Mouse (Mus musculus): ENCODE results near the gene Chit1. TPM values are rescaled to one million over a fixed set of nuclear protein-coding genes. Genes with fewer than 3 reads are reported as not detected.

The Chit1 gene
- total RNA-seq, 1 experiment from 2014 or later: 0.55 TPM

DNA sequence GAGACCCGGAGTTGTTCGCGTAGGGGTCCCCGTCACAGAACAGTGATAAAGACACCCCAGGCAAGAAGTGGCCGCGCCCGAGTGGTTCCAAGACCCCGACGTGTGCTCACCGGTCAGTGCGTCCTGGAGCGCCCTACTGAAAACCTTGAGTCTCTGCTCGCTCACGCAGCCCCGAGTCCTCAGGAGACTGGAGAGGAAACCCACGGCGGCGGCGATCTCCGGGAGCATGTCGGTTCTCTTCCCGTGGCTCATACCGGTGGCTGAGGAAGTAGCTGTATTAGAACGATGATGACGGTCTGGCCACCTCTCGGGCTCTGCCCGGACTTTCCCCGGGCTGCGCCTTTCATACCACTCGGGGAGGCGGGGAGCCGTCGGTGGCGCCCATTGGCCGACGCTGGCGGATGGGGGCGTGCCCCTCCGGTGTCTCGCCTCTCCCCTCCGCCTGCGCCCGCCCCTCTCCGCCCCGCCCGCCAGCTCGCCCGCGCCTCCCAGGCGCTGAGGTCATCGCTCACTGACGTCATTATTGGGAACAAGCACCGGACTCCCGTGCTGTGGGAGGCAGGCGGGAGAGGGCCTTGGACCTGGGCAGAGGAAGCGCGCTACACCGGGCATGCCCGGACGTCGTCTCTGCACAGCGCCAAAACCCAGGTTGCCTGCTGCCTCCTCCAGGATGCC lies 32.1 kb upstream of the Chit1 start, which contains the start of gene Btg2:
TSS of gene Btg2 (minus strand) at position 319 of the 675 bp plus-strand sequence.
- ATAC-seq (replicated peaks; ENCODE audit: low read depth, poor library complexity, severe bottlenecking): peak; percentile 67

DNA sequence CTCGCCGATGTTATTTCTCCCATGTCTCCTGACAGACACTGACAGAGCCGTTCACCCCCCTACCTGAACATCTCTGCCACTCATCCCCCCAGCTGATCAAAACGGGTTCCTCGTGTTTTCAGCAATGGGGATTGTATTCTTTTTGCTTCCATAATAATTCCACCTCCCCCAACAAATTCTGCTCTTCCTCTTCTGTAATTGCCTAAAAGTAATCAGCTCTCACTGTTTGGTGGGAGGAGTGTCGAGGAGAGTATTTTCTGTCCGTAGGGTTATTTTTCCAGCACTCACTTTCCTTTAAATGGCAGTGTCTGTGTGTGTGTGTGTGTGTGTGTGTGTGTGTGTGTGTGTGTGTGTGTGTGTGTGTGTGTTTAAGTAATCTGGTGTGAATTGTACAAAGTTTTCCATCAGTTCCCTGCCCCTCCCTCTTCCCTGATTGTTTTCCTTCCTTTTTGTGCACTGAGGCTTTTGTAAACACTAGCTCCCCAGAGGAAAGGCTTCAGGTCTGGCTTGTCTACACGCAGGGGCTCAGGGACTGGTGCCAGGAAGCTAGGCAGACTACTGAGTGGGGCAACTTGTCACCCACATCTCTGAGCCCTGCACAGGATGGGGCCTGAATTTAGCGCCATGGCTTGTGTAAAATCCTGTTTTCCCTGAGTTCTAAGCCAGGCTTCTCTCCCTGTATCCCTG lies 31.4 kb upstream of the Chit1 start:
- ATAC-seq (replicated peaks; ENCODE audit: low read depth, poor library complexity, severe bottlenecking): no peak

GRCm38 (mm10) chr1:134080406-134080805 lies 30.6 kb upstream of the Chit1 start:
- no peak for ATAC-seq (replicated peaks; ENCODE audit: low read depth, poor library complexity, severe bottlenecking)

DNA sequence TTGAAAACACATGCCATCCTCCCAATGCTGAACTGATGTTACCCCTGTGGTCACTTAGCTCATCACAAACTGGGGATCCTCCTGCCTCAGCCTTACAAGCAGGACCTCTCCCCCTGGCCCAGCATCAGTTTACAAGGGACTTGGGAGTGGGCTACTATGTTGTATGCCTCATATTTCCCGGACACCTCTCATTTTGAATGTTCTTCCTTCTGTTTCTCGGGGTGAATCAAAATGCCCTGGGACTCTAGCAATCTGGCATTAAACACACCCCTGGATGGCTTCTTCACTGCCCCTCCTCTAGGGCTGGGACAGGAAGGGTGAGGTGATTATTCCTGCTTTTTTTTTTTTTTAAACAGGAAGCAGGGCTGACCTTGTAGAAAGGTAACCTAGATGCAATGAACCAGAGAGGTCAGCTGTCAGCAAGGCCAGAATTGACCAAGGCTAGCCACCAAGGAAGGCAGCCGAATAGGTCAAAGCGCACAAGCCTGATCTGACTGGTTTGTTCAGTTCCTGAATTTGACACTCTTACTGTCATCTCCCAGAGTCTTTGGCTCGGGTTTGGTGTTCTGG lies 30.1 kb upstream of the Chit1 start:
- ATAC-seq (replicated peaks; ENCODE audit: low read depth, poor library complexity, severe bottlenecking): no peak

DNA sequence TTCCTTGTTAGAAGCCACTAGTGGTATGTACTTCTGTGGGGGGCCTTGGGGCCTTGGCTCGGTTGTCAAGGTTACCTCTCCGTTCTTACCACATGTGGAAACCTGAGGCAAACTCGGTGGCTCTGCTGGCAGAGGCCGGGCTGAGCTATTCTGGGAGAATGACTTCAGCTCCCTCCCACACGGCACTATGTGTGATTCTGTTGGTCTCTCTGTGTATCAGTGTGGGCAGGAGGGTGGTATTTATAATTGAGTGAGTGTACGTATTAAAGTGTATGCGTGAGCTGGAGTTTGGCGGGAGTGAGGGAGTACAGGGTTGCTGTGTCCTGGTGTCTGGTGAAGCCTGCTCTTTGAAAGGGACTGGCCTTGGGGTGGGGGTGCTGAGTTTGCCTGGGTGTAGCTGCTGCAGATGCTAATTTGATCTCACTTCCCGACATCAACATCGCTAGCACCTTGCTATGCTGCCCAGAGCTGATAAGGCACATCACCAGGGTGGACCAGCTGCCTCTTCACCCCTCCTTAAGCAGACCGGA lies 28.0 kb upstream of the Chit1 start:
- peak; percentile 19 for ATAC-seq (replicated peaks; ENCODE audit: low read depth, poor library complexity, severe bottlenecking)

DNA sequence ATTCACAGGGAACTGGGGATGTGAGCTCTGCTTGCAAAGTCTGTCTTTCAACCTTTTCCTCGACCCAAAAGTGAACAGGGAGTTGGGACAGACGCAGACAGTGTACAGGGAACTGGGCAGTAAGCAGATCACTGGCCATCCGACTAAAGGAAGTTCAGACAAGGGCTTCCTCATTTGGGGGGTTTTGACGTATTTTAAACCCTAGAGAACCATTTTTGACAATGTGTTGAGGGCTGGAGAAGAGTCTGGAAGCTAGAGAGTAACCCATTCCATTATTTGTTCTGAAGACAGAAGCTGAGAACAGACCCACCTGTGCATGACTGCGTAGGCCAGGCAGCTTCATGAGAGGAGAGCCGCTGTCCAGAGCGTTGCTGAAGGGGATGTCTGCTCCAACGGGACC lies 27.4 kb upstream of the Chit1 start:
- no peak for ATAC-seq (replicated peaks; ENCODE audit: low read depth, poor library complexity, severe bottlenecking)

DNA sequence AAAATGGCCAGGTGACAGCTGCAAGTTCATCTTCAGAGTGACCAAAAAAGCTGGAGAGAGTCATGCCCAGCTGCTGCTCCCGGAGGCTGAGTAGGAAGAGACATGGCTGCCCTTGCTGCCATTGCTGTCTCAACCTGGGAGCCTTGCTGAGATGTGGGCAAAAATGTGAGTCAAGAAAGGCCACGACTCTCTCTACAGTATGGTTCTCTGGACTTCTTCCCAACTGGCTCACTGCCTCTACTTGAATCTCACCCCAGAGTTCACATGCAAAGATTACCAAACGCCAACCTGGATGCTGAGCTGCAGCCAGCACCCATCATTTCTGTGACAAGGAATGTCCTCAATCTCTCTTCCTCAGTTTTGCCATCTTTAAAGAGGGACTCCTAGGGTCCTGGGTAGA lies 26.9 kb upstream of the Chit1 start:
- no peak for ATAC-seq (replicated peaks; ENCODE audit: low read depth, poor library complexity, severe bottlenecking)

DNA sequence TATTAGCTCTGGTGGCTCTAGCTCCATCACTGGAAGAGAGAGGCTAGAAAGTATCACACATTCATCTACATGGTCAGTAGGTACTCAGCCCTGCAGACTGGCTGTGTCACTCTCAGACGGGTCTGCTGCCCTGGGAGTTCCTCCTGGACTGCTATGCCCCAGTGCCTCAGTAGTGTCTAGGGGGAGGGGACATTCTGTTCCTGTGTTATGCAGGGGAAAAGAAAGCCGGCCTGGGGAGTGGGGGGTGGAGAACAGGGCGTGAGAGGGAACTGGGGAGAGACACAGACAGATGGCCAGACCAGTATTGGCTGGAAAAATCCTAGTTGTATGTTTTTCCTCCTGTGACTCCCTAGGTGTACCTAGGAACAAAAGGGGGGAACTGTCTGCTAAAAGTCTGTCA lies 25.0 kb upstream of the Chit1 start:
- no peak for ATAC-seq (replicated peaks; ENCODE audit: low read depth, poor library complexity, severe bottlenecking)

DNA sequence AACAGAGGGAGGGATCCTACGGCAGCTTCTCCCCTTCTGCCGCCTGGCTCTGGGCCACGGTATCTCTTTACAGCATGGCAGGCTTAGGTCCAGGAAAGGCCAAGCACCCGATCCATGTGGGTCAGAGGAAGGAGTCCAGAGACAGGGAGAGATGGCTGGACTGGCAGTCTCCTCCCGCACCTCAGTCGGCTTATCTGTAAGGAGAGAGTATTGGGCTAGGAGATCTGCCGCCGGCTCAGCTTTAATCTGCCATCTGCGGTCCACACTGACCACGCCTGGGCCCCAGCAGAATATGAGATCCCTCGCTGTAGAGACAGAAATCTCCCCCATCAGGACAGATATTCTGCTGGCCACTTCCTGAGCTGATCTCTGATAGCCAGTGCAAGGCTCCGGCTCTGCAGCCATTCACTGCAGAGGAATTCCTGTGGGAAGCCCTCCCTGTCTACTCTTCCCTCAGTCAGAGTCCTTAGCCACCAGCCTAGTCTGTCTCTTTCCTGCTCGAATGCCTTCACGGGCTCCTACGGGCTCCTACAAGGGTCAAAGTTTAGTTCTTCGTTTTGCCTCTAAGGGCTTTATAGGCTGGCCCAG lies 24.1 kb upstream of the Chit1 start:
- ATAC-seq (replicated peaks; ENCODE audit: low read depth, poor library complexity, severe bottlenecking): no peak

DNA sequence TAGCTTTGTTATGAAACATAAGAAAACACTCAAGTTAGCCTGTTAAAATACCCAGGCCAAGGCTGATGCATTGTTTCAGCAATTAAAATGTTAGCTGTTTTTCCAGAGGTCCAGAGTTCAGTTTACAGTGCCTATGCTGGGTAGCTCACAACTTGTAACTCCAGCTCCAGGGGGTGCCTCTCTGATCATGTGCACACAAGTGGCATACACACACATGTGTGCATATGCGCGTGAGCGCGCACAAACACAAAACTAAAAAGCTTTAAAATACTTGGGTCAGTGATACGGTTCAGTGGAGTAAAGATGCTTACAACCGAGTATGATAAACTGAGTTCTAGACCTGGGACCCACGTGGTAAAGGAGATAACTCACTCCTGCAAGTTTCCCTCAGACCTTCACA lies 22.0 kb upstream of the Chit1 start:
- no peak for ATAC-seq (replicated peaks; ENCODE audit: low read depth, poor library complexity, severe bottlenecking)

DNA sequence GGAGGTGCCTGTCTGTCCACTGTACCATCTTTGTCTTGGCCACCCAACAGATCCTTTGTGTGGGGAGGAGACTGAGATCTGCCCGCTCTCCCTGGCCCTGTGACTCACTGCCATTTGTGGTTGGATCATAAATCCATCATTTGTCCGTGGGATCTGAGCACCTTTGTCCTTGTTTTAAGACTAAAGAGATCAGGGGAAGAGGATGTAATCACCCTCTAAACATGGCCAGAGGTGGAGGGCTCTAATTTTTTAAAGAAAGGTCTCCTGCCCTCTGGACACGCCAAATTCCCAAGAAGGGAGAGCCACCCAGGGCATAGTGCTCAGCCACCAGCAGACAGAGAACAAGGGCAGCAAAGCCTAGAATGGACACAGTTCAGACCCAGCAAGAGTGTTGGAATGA lies 19.2 kb upstream of the Chit1 start:
- no peak for ATAC-seq (replicated peaks; ENCODE audit: low read depth, poor library complexity, severe bottlenecking)

DNA sequence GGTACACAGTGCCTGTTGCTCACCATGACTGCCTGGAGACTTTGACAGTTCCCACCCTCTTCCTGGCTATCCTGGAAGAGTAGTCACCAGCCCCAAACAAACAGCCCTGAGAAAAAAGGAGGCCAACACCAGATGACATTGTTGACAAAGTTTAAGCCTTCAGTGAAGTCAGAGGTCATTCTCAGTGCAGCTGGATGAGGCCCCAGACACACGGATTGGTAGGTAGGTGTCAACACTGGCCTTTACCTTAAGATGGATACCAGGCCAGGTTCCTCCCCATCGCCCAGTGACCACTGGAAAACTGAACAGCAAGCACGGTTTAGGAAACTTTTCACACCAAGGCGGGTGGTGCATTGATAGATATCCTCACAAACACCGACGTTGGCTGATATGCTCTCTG lies 18.7 kb upstream of the Chit1 start:
- ATAC-seq (replicated peaks; ENCODE audit: low read depth, poor library complexity, severe bottlenecking): no peak

GRCm38 (mm10) chr1:134092852-134093770 lies 17.9 kb upstream of the Chit1 start:
- peak; percentile 64 for ATAC-seq (replicated peaks; ENCODE audit: low read depth, poor library complexity, severe bottlenecking)

- ATAC-seq (replicated peaks; ENCODE audit: low read depth, poor library complexity, severe bottlenecking): peak; percentile 52
These were observed 17.1 kb upstream of the Chit1 start for GRCm38 (mm10) chr1:134093771-134094526.

GRCm38 (mm10) chr1:134095033-134095612 lies 15.9 kb upstream of the Chit1 start:
- 0 out of 2 replicates have a peak, but pooled peaks have one; percentile 7 for ATAC-seq (replicated peaks; ENCODE audit: low read depth, poor library complexity, severe bottlenecking)

DNA sequence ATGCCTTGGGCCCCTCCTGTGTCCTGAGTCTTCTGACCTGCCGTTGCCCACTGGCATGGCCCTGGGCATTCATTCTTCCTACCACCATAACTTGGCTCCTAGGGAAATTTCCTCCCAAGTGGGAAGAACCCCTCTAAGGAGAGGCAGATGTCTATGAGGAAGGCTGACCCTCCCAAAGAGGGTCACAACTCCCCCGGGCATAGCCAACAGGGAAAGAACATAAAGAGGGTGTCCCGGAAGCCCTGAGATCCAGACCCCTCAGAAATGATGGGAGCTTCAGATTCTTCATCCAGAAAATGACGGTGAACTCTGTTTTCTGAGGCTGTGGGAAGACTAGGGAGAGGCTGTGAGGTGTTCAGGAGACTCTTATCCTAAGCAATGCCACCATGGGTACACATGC lies 15.3 kb upstream of the Chit1 start:
- no peak for ATAC-seq (replicated peaks; ENCODE audit: low read depth, poor library complexity, severe bottlenecking)

DNA sequence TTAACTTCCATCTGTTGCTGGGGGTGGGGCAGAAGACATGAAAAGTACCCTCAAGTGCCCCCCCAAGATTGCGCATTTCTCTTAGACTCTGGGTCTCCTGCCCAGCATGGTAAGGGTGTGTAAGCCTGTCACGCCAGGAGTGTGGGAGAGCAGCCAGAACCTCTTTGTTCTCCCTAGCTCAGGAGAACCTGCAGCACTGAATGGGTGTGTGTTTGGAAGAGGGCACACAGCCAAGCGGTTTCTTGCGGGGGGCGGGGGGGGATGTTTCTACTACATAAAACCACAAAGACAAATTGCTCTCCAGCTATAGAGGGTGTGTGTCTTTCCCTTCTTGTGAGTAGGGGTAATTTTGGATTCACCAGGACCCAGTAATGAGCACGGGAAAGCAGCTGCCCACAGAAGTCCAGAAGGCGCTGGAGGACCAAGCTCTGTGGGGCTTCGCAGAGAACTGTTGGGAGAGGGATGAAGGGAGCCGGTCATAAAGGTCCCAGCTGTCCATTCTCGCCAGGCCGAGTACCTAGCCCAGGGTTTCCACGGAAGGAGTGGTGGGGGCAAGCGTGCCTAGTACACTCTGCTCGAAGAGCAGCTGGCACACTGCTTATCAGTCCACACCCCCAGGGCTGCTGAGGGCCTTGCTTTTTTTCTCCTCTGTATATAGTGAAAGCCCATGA lies 14.6 kb upstream of the Chit1 start:
- ATAC-seq (replicated peaks; ENCODE audit: low read depth, poor library complexity, severe bottlenecking): no peak
